Mouse (Mus musculus): Measurements from ENCODE around the gene Nat8l. TPM values are rescaled to one million over a fixed set of nuclear protein-coding genes. Genes with fewer than 3 reads are reported as not detected.

Nat8l gene
- polyA plus RNA-seq, 1 experiment from 2014 or later, result 0.47 TPM

DNA sequence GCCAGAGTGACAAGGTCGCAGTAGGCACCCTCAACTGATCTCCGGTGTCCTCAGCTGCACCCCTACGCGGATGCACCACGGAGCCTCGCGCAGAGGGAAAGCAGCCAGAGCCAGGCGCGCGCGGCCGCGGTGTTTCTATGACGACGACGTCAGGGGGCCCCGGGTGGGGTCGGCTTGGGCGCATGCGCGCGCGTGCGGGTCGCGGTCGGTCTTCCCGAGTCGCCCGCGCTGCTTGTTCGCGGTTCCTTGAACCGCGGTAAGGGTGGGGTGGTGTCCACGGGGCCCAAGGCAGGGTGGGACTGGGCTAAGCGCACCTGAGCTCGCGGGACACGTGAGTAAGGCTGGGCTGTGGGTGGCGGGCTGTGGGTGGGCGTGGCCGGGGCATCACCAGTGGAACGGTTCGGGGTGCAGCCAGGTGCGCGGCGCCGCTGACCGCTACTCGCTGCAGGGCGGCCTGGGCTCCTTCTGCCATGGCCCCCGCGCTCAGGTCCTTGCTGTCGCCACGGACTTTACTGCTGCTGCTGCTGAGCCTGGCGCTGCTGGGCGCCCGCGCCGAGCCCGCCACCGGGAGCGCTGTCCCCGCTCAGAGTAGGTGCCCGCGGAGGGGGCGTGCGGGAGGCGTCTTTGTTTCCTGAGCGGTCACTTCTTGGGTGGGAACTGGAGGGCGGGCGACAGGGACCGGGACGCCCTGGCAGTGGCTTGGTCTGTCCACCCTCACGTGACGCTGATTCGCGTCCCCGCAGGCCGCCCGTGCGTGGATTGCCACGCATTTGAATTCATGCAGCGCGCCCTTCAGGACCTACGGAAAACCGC lies 12.3 kb upstream of the Nat8l start, which contains the start of gene Gm1673:
TSS of gene Gm1673 (plus strand) at position 125 of the 813 bp plus-strand sequence.
- peak within 1 kb of the TSS; percentile 98 for H3K4me2 ChIP-seq
- ATAC-seq (replicated peaks; ENCODE audit: insufficient number of reproducible peaks, insufficient read depth, low FRiP score, low read depth), result peak; percentile 83
- WGBS, result under 1% methylated on average over 87 of the region's 88 CpGs
- peak within 1 kb of the TSS; percentile 60 for H3K9ac ChIP-seq
- peaks cover 10% of the 10 kb centered on the region; the same call in 1 of the 2 replicates for H3K27me3 ChIP-seq
- H3K36me3 ChIP-seq, result no peaks in the 10 kb centered on the region
- H3K9me3 ChIP-seq (replicated peaks), result no peaks in the 10 kb centered on the region
- H3K4me1 ChIP-seq (replicated peaks), result peaks cover 13% of the 10 kb centered on the region
- H3K27ac ChIP-seq, result peak within 1 kb of the TSS; percentile 55
- H3K4me3 ChIP-seq, result peak within 1 kb of the TSS; percentile 71

DNA sequence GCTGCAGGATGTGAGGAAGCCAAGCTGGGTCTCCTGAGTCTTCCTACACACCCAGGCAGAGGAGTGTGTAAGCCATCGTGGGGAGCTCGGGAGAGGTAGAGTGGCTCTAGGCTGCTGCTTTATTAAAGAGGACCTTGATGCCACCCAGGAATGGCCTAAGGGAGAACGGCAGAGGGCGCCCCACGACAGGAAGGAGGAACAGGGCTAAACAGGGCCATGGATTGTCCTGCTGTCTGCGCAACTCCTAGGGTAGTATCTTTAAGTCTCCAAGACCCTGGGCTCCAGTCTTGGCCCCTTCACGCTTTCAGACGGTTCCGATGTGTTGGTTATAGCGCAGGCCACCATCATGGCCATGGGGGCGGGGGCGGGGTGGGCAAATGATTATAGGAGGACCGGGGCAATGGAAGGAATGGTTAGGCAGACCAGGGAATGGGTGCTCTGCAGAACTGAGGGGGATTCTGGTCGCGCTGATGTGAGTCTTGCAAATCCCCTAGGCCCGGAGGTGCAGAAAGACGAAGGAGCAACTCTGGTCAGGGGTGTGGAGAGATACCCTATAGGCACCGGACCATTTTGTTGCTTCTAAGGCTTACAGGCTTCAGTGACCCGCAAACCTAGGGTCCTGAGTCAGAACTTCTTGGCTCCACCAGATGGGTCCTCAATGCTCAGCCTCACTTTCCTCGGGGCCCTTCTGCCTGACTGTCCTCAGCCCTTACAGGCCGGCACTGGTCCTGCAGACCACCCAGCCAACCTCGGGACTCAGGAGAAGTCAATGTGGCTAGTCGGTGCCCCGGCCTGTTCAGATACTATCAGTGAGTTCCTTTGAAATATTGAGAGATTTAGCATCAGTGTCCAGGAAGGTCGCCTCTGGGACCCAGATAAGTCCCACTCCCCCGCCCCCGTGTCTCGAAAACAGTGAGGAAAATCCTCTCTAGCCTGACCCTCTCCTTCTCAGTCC lies 836 bp upstream of the Nat8l start:
- ATAC-seq (replicated peaks; ENCODE audit: insufficient number of reproducible peaks, insufficient read depth, low FRiP score, low read depth), result no peak
- H3K4me3 ChIP-seq, result peak overlapping the region; percentile 70

DNA sequence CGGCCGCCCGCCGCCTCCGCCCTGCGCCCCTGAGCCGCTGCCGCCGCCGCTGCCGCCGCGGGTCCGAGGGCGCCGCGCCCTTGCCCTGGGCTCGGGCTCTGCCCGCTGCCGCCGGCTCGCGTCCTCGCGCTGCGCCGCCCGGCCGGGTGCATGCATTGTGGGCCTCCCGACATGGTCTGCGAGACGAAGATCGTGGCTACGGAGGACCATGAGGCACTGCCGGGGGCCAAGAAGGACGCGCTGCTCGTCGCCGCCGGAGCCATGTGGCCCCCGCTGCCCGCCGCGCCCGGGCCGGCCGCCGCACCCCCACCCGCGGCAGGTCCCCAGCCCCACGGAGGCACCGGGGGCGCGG lies 886 bp downstream of the Nat8l start:
- Histone ChIP-seq H3K4me2 (peak overlapping the region; percentile 95), H3K36me3 (no peaks in the 10 kb centered on the region), H3K9me3 (replicated peaks) (no peaks in the 10 kb centered on the region), H3K4me1 (replicated peaks) (peaks cover 25% of the 10 kb centered on the region), H3K27me3 (peaks cover 67% of the 10 kb centered on the region), H3K4me3 (peak overlapping the region; percentile 70), H3K27ac (peak overlapping the region; percentile 49), H3K9ac (peak overlapping the region; percentile 70)
- WGBS, result 0% methylated on average over 48 of the region's 55 CpGs
- peak; percentile 13; the same call in 1 of the 2 replicates for ATAC-seq (replicated peaks; ENCODE audit: insufficient number of reproducible peaks, insufficient read depth, low FRiP score, low read depth)

More for the DNA sequence above, 836 bp upstream of the Nat8l start:
- WGBS, result 33% methylated on average over 28 of the region's 28 CpGs
- Histone ChIP-seq H3K9me3 (replicated peaks) (no peaks in the 10 kb centered on the region), H3K4me1 (replicated peaks) (peaks cover 25% of the 10 kb centered on the region), H3K36me3 (no peaks in the 10 kb centered on the region), H3K9ac (0 out of 2 replicates have a peak overlapping the region, but pooled peaks have one; percentile 70), H3K27me3 (peaks cover 59% of the 10 kb centered on the region), H3K4me2 (peak overlapping the region; percentile 95), H3K27ac (no peak overlapping the region)

- ATAC-seq (replicated peaks; ENCODE audit: insufficient number of reproducible peaks, insufficient read depth, low FRiP score, low read depth), result peak; percentile 24; the same call in 1 of the 2 replicates
- no peaks in the 10 kb centered on the region for H3K36me3 ChIP-seq
Observed at GRCm38 (mm10) chr5:33997051-33997741, 1.4 kb downstream of the Nat8l start.

GRCm38 (mm10) chr5:33997829-33998504 lies 2.2 kb downstream of the Nat8l start:
- Histone ChIP-seq H3K9ac (no peak overlapping the region), H3K27me3 (peaks cover 67% of the 10 kb centered on the region), H3K36me3 (no peaks in the 10 kb centered on the region), H3K9me3 (replicated peaks) (no peaks in the 10 kb centered on the region), H3K4me2 (peak overlapping the region; percentile 95), H3K4me3 (peak overlapping the region; percentile 70), H3K4me1 (replicated peaks) (peaks cover 25% of the 10 kb centered on the region), H3K27ac (no peak overlapping the region)
- 75% methylated on average over 20 of the region's 20 CpGs for WGBS
- no peak for ATAC-seq (replicated peaks; ENCODE audit: insufficient number of reproducible peaks, insufficient read depth, low FRiP score, low read depth)

More at GRCm38 (mm10) chr5:33997051-33997741, 1.4 kb downstream of the Nat8l start:
- H3K9me3 ChIP-seq (replicated peaks), result no peaks in the 10 kb centered on the region
- peak overlapping the region; percentile 70 for H3K4me3 ChIP-seq
- peak overlapping the region; percentile 95 for H3K4me2 ChIP-seq
- peak overlapping the region; percentile 70 for H3K9ac ChIP-seq
- H3K27ac ChIP-seq, result peak overlapping the region; percentile 49
- H3K4me1 ChIP-seq (replicated peaks), result peaks cover 25% of the 10 kb centered on the region
- peaks cover 67% of the 10 kb centered on the region for H3K27me3 ChIP-seq
- under 1% methylated on average over 78 of the region's 80 CpGs for WGBS

- H3K4me3 ChIP-seq, result no peak overlapping the region
- H3K9ac ChIP-seq, result no peak overlapping the region
- no peak overlapping the region for H3K4me2 ChIP-seq
- peaks cover 25% of the 10 kb centered on the region for H3K4me1 ChIP-seq (replicated peaks)
- H3K9me3 ChIP-seq (replicated peaks), result no peaks in the 10 kb centered on the region
- peaks cover 67% of the 10 kb centered on the region for H3K27me3 ChIP-seq
- WGBS, result 83% methylated on average over 3 of the region's 3 CpGs
- no peak for ATAC-seq (replicated peaks; ENCODE audit: insufficient number of reproducible peaks, insufficient read depth, low FRiP score, low read depth)
- H3K36me3 ChIP-seq, result no peaks in the 10 kb centered on the region
- no peak overlapping the region for H3K27ac ChIP-seq
Observed at GRCm38 (mm10) chr5:33998505-33998877, 2.7 kb downstream of the Nat8l start.

DNA sequence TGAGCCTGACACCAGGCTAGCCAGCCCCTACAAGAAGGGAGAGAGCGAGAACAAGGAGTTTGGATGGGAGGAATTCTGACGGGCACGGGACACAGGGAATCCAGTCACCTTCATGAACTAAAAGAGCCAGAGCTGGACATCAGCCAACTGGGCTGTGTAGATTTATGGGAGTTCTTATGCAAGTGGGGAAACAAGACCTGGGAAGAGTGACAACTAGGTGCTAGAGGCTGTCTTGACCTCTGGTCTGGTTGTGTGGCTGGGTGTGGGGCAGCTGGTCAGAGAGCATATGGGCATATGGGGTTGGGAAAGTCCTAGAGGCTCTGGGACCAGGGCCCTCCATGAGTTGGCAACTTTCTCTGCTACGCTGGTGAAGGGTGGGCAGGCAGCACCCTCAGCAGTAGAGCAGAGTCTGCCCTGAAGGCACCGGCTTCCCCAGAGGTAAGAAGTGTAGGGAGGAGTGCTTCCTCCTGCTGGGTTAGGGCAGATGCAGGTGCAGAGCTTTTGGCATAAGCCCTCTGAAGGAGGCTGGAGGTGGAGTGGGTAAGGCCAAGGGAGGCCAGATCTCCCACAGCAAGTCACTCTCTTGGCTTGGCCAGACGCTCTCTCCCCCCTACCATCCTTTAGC lies 3.8 kb downstream of the Nat8l start:
- Histone ChIP-seq H3K36me3 (no peaks in the 10 kb centered on the region), H3K9ac (no peak overlapping the region), H3K4me3 (no peak overlapping the region), H3K4me2 (no peak overlapping the region), H3K9me3 (replicated peaks) (no peaks in the 10 kb centered on the region), H3K27me3 (peaks cover 61% of the 10 kb centered on the region), H3K27ac (no peak overlapping the region), H3K4me1 (replicated peaks) (peaks cover 25% of the 10 kb centered on the region)
- WGBS, result 69% methylated on average over 6 of the region's 6 CpGs
- ATAC-seq (replicated peaks; ENCODE audit: insufficient number of reproducible peaks, insufficient read depth, low FRiP score, low read depth), result no peak

DNA sequence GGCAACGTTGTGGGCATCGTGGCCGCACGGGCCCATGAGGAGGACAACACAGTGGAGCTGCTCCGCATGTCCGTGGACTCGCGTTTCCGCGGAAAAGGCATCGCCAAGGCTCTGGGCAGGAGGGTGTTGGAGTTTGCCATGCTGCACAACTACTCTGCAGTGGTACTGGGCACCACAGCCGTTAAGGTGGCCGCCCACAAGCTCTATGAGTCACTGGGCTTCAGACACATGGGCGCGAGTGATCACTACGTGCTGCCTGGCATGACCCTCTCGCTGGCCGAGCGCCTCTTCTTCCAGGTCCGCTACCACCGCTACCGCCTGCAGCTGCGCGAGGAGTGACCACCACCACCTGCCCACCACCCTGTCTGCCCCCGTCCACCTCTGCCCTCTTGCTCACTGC lies 5.0 kb downstream of the Nat8l start:
- H3K9me3 ChIP-seq (replicated peaks), result no peaks in the 10 kb centered on the region
- peaks cover 21% of the 10 kb centered on the region for H3K4me1 ChIP-seq (replicated peaks)
- H3K4me2 ChIP-seq, result no peak overlapping the region
- ATAC-seq (replicated peaks; ENCODE audit: insufficient number of reproducible peaks, insufficient read depth, low FRiP score, low read depth), result no peak
- H3K9ac ChIP-seq, result no peak overlapping the region
- WGBS, result 94% methylated on average over 25 of the region's 25 CpGs
- no peak overlapping the region for H3K27ac ChIP-seq
- H3K27me3 ChIP-seq, result peaks cover 48% of the 10 kb centered on the region
- no peak overlapping the region for H3K4me3 ChIP-seq
- no peaks in the 10 kb centered on the region for H3K36me3 ChIP-seq

- Histone ChIP-seq H3K4me1 (replicated peaks) (peaks cover 15% of the 10 kb centered on the region), H3K27me3 (peaks cover 43% of the 10 kb centered on the region), H3K4me3 (no peak overlapping the region), H3K4me2 (no peak overlapping the region), H3K9me3 (replicated peaks) (no peaks in the 10 kb centered on the region), H3K9ac (no peak overlapping the region), H3K36me3 (no peaks in the 10 kb centered on the region), H3K27ac (no peak overlapping the region)
- ATAC-seq (replicated peaks; ENCODE audit: insufficient number of reproducible peaks, insufficient read depth, low FRiP score, low read depth), result no peak
- 100% methylated on average over 1 of the region's 1 CpGs for WGBS
Observed at GRCm38 (mm10) chr5:34001401-34001800, 5.6 kb downstream of the Nat8l start.

DNA sequence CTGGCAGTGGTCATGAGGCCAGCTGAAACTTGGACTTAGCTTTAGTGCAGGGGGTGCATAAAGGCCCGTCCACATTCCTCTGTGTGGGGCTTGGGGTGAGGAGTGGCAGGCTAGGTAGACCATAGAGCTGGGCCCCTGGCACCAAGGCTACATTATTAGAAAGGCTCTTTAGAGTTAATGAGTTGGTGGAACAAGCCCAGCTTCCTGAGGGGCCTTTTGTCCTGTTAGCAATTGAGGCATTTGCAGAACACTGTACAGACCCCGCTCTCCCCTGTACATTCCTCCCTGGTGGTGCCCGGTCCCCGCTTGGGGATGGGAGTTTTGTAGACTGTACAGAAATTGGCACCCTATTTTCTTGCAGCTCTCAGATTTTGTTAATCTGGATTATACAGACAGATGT lies 6.9 kb downstream of the Nat8l start:
- no peak for ATAC-seq (replicated peaks; ENCODE audit: insufficient number of reproducible peaks, insufficient read depth, low FRiP score, low read depth)
- Histone ChIP-seq H3K27me3 (peaks cover 30% of the 10 kb centered on the region), H3K4me2 (no peak overlapping the region), H3K4me1 (replicated peaks) (peaks cover 3% of the 10 kb centered on the region), H3K27ac (no peak overlapping the region), H3K36me3 (no peaks in the 10 kb centered on the region), H3K4me3 (no peak overlapping the region), H3K9ac (no peak overlapping the region), H3K9me3 (replicated peaks) (no peaks in the 10 kb centered on the region)
- 85% methylated on average over 4 of the region's 4 CpGs for WGBS

All from heart, embryonic 15.5 days (tissue).